Mouse (Mus musculus) cerebellum, adult 11 months (tissue): ENCODE measurements at regions not wholly inside any gene's neighbourhood (a gene's known extent, or its start where the extent isn't known, plus 50 kb on each side); places are given as distances from the start of the nearest gene placed in this dataset.

ENCODE experiments used
- DNase-seq: peaks from one replicate; pipeline ENCODE4 v3.0.0; 2022

DNA sequence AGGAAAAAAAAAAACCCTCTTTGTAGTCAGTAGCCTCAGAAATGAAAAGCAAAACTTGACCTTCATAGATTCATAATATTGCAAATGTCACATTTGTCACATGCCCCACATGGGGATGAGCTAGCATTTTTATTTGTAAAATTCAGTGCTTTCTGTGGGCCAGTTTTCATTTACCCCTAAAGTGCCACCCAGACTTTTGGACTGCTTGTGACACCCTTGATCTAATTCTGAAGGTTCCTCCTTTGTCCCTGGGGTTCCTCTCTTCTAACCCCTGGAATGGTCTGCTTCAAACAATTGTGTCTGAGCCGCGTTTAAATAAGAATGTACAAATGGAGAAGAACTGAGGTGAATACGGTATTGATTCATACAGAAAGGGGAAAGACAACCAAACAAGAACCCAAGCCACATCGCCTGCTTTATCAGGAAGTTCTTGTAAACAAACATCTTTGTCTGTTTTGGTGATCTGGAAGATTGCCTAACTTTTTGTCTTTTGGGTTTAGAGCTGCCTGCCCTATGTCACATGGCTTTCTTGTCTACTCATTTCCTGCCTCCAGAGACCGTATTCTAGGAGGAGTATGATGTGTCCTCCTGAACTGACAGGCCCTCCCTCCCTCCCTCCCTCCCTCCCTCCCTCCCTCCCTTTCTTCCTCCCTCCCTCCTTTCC lies 203.1 kb upstream of the Gm9833 start:
- no peak for DNase-seq

DNA sequence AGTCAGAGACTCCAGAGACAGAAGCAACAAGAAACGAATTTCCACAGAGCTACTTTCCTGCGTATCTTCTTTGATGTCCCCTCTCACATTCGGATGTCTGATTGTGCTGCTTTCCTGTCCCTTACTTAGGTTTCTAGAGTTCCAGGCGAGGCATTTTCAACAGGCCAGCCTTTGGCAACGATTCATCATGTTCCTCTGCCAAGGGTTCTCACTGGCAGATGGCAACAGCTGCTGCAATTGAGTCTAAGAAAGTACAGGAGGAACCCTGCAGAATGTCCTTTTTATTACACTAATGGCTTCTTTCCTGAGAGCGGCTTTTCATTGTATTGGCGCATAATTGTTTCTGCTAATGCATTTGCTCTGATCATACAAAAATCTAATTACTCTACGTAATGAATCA lies 202.3 kb upstream of the Gm9833 start:
- DNase-seq, result no peak

GRCm38 (mm10) chr3:9886077-9886476 lies 201.8 kb upstream of the Gm9833 start:
- no peak for DNase-seq

DNA sequence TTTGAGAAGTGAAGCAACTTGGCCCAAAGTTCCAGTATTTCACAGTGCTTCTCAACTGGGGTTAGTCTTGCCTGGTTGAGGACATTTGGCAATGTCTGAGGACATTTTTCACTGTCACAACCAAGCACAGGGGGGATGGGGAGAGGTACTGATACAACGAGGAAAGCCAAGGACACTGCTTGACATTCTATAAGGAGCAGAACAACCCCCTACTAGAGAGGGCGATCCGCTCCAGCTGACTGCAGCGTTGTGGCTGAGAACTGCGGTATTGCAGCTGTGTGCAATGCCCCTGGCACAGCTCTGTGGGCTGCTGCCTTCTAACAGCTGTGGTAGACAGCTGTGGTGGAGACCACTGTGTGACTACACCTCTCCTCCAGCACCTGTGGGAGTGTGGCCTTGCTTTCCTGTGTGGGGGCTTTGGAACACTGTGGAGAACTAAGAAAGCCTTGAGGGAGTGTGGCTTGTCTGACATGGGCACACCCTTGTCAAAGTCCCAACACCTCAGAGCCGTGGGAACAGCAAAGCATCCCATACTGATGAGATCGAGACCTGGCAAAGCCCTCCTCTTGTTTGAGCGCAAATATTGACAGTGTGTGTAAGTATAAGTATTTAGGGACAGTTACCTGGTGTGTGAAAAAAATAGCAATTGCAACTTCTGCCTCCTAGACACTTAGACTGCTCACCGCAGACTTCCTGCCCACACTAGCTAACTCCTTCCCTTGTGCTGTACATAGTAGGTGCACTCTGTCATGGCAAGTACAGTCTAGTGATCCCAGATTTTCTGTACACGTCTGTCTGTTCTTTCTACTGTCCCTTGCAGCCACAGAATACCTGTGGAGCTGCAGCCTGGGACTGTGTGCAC lies 200.9 kb upstream of the Gm9833 start:
- no peak for DNase-seq

DNA sequence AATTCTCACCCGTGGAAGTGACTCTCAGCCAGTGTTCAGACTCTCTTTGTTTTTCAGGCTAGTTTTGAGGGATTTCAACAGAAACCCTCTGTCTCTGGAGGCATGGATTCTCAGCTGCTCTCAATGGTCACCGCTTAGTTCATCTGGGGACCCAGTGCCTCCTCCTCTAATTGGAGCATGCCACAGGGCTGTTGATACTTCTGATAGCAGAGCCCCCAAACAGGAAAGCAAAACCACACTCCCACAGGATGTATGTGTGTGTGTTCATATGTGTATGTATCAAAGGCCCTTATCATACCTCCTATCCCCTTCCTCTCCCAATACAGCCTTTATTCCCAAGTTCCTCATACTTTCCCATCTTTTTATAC lies 200.3 kb upstream of the Gm9833 start:
- DNase-seq, result no peak

GRCm38 (mm10) chr3:9888051-9888450 lies 199.9 kb upstream of the Gm9833 start:
- DNase-seq, result no peak

GRCm38 (mm10) chr3:9892884-9893494 lies 194.9 kb upstream of the Gm9833 start:
- no peak for DNase-seq

- DNase-seq, result no peak
Measured at GRCm38 (mm10) chr3:9895396-9896135, 192.3 kb upstream of the Gm9833 start.

DNA sequence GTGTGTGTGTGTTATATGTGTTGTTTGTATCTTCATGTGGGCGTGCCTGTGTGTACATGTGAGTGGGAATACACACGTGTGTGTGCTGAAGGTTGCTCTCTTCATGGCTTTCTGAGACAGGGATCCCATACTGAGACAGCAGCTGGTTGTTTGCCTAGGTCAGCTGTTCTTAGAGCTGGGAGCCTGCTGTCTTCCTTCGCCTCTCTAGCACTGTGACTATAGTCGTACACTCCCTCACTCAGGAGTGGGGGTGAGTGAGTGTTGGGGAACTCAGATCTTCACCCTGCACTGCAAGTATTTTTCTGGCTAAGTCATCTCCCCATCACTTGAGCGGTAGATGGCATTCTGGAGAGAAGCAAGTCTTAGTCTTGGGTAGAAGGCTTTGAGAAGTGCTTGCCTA lies 191.6 kb upstream of the Gm9833 start:
- no peak for DNase-seq

- DNase-seq, result no peak
Measured at GRCm38 (mm10) chr3:9901663-9902062, 186.2 kb upstream of the Gm9833 start.

GRCm38 (mm10) chr3:9913357-9913756 lies 174.6 kb upstream of the Gm9833 start:
- no peak for DNase-seq

GRCm38 (mm10) chr3:9916538-9917106 lies 171.3 kb upstream of the Gm9833 start:
- no peak for DNase-seq

- peak; percentile 22 for DNase-seq
Measured at GRCm38 (mm10) chr3:9920331-9920730, 167.6 kb upstream of the Gm9833 start.

GRCm38 (mm10) chr3:9921730-9922129 lies 166.2 kb upstream of the Gm9833 start:
- no peak for DNase-seq

GRCm38 (mm10) chr3:9922541-9923046 lies 165.3 kb upstream of the Gm9833 start:
- DNase-seq, result no peak

GRCm38 (mm10) chr3:9924630-9925029 lies 163.3 kb upstream of the Gm9833 start:
- DNase-seq, result no peak

- no peak for DNase-seq
Measured at GRCm38 (mm10) chr3:9936853-9937441, 151.0 kb upstream of the Gm9833 start.

DNA sequence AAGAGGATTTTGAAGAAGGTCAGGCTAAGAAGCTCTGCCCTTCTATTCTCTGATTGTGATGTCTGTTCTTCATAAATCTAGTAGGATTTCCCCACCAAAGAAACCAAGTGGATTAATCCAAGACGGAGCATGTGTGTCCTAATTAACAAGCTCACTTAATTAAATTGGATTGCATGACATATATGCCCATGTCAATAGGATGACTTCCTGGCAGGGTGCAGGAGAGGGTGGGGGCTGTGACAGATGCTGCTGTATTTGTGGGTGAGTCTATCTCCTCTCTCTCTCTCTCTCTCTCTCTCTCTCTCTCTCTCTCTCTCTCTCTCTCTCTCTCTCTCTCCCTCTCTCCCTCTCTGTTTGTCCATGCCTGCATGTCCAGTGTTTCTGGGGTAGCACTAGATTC lies 149.3 kb upstream of the Gm9833 start:
- no peak for DNase-seq

- no peak for DNase-seq
Measured at GRCm38 (mm10) chr3:9942631-9943030, 145.3 kb upstream of the Gm9833 start.

- DNase-seq, result peak; percentile 50
Measured at GRCm38 (mm10) chr3:9947357-9948065, 140.4 kb upstream of the Gm9833 start.

DNA sequence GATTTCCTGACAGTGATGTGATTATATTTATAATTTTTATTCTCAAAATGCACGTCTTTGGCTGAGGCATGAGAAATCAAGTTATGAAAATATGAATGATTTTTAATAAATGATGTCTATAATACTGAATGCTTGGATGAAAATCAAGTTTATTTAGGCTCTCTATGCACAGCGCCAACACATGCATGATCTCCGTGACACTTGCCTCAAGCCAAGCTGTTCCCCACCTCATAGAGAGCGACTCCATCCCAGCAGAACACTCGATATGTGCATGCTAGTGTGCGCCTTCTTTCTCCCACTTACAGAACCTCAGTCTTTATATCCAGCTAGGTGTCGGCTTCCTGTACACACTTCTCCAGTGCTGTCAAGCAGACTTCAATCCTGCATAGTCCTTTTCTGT lies 139.8 kb upstream of the Gm9833 start:
- DNase-seq, result no peak

GRCm38 (mm10) chr3:9957870-9958269 lies 130.0 kb upstream of the Gm9833 start:
- no peak for DNase-seq
